Mouse (Mus musculus): ENCODE measurements around the gene Zdhhc21. TPM values are rescaled to one million over a fixed set of nuclear protein-coding genes. Genes with fewer than 3 reads are reported as not detected.

Gene Zdhhc21
- polyA plus RNA-seq, 1 experiment from 2014 or later, result 19.2 TPM

DNA sequence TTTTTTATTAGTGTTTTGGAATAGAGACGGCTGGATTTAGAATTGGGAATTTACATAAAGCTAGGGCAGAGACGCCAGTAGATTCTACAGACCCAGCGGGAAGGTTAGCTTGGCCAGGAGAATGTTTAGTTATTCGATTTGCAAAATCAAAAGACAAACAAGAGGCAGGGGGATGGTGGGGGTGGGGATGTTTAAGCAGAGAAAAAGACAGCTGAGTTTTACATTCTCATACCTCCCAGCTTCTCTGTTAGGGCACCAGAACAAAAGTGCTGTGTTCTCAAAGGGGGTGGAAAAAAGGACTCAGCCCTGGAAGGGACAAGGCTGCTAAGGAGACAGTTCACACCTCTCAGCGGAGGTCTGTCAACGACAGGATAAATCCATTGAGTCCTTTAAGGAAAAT lies 12.4 kb upstream of the Zdhhc21 start:
- H3K9me3 ChIP-seq (ENCODE audit: control insufficient read depth, low read length), result no peaks in the 10 kb centered on the region; the same call in 1 of the 2 replicates
- no peak overlapping the region for H3K4me3 ChIP-seq (ENCODE audit: low read length)
- no peaks in the 10 kb centered on the region for H3K27me3 ChIP-seq (replicated peaks; ENCODE audit: control insufficient read depth, insufficient read depth, low read length)
- no peak overlapping the region for H3K27ac ChIP-seq (ENCODE audit: low read depth, low read length)
- H3K4me1 ChIP-seq (ENCODE audit: control insufficient read depth, insufficient read depth, low read depth, low read length), result no peaks in the 10 kb centered on the region
- no peak overlapping the region for H3K4me2 ChIP-seq (ENCODE audit: low read length)
- WGBS, result 24% methylated on average over 6 of the region's 6 CpGs
- H3K36me3 ChIP-seq (ENCODE audit: control insufficient read depth, insufficient read depth, low read length), result no peaks in the 10 kb centered on the region
- no peak for ATAC-seq
- no peak overlapping the region for H3K9ac ChIP-seq (ENCODE audit: low read depth, low read length)

DNA sequence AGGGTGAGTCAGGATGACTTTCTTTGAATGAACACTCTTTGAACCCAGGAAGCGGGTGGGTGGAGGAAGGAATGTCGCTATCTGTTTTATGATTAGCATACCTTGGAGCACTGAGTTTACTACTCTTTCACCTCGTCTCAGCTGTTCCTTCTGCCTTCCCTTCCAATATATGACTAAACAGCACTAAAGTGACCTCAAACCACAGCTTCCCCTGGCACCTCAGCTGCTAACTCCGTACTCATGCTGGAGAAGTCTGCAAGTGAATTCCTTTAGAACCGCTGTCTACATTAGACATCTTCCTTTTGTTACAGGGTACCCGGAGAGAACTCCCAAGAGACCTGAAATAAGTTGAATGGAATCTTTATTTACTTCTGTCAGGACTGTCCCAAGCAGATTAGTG lies 11.2 kb upstream of the Zdhhc21 start:
- Histone ChIP-seq H3K27ac (ENCODE audit: low read depth, low read length) (no peak overlapping the region), H3K9ac (ENCODE audit: low read depth, low read length) (no peak overlapping the region), H3K4me2 (ENCODE audit: low read length) (no peak overlapping the region), H3K4me3 (ENCODE audit: low read length) (no peak overlapping the region), H3K4me1 (ENCODE audit: control insufficient read depth, insufficient read depth, low read depth, low read length) (no peaks in the 10 kb centered on the region), H3K9me3 (ENCODE audit: control insufficient read depth, low read length) (no peaks in the 10 kb centered on the region; the same call in 1 of the 2 replicates), H3K36me3 (ENCODE audit: control insufficient read depth, insufficient read depth, low read length) (no peaks in the 10 kb centered on the region), H3K27me3 (replicated peaks; ENCODE audit: control insufficient read depth, insufficient read depth, low read length) (no peaks in the 10 kb centered on the region)
- WGBS, result 85% methylated on average over 6 of the region's 6 CpGs
- no peak for ATAC-seq

DNA sequence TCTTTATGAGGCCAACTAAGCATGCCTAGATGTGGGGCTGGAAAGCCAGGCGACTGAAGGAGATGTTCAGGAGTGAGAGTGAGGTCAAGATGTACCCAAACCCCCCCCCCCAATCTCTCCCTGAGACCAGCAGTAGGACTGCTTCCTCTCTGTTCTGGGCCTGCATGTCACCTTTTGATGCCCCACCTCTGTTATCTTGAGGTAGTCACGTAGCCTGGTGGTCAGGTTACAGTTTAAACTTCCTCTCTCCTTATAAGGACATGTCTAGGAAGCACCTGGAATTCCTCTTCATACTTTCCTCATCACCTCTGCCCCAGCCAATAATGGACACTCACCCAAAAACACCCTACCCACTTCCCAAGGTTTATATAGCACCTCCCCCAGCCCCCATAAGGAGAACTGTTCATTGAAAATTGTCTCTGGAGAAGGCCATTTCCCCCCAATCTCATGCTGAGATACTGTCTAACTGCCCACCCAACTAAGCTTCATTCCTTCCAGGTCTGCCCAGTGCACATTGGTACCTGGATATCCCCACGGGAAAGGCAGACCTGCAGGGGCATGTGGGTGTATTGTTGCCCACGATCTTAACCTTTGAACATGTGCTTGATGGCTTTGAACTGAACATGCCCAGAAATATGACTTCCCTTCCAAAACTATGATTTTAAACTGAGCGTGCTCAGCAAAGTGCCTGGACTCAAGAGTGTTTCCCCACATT lies 8.1 kb upstream of the Zdhhc21 start:
- no peak for ATAC-seq
- WGBS, result 87% methylated on average over 5 of the region's 5 CpGs
- Histone ChIP-seq H3K9ac (ENCODE audit: low read depth, low read length) (no peak overlapping the region), H3K27ac (ENCODE audit: low read depth, low read length) (no peak overlapping the region), H3K4me3 (ENCODE audit: low read length) (no peak overlapping the region), H3K36me3 (ENCODE audit: control insufficient read depth, insufficient read depth, low read length) (no peaks in the 10 kb centered on the region), H3K9me3 (ENCODE audit: control insufficient read depth, low read length) (no peaks in the 10 kb centered on the region; the same call in 1 of the 2 replicates), H3K4me2 (ENCODE audit: low read length) (no peak overlapping the region), H3K4me1 (ENCODE audit: control insufficient read depth, insufficient read depth, low read depth, low read length) (peaks cover 2% of the 10 kb centered on the region; the same call in 1 of the 2 replicates), H3K27me3 (replicated peaks; ENCODE audit: control insufficient read depth, insufficient read depth, low read length) (no peaks in the 10 kb centered on the region)

DNA sequence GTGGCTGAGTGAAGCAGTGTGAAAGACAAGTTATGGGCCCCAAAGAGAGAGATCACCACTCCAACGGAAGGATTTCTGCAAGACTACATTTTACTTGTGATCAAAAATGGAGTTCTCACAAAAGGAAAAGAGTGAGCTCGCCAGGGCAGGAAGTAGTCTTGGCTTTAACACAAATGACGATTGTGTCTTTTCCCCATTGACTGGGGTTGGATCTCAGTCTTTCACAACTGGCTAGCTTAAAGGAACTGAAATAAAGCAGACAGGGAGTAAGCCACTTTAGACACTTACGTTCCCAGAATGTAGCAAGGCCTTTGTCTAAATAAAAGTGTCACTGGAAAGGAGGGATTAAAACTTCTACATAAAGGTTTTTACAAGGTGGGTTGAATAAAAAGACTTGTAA lies 7.4 kb upstream of the Zdhhc21 start:
- Histone ChIP-seq H3K27me3 (replicated peaks; ENCODE audit: control insufficient read depth, insufficient read depth, low read length) (no peaks in the 10 kb centered on the region), H3K9me3 (ENCODE audit: control insufficient read depth, low read length) (no peaks in the 10 kb centered on the region; the same call in 1 of the 2 replicates), H3K27ac (ENCODE audit: low read depth, low read length) (no peak overlapping the region), H3K36me3 (ENCODE audit: control insufficient read depth, insufficient read depth, low read length) (no peaks in the 10 kb centered on the region), H3K4me3 (ENCODE audit: low read length) (no peak overlapping the region), H3K9ac (ENCODE audit: low read depth, low read length) (no peak overlapping the region), H3K4me2 (ENCODE audit: low read length) (no peak overlapping the region), H3K4me1 (ENCODE audit: control insufficient read depth, insufficient read depth, low read depth, low read length) (peaks cover 2% of the 10 kb centered on the region; the same call in 1 of the 2 replicates)
- WGBS, result 66% methylated on average over 4 of the region's 4 CpGs
- no peak for ATAC-seq

DNA sequence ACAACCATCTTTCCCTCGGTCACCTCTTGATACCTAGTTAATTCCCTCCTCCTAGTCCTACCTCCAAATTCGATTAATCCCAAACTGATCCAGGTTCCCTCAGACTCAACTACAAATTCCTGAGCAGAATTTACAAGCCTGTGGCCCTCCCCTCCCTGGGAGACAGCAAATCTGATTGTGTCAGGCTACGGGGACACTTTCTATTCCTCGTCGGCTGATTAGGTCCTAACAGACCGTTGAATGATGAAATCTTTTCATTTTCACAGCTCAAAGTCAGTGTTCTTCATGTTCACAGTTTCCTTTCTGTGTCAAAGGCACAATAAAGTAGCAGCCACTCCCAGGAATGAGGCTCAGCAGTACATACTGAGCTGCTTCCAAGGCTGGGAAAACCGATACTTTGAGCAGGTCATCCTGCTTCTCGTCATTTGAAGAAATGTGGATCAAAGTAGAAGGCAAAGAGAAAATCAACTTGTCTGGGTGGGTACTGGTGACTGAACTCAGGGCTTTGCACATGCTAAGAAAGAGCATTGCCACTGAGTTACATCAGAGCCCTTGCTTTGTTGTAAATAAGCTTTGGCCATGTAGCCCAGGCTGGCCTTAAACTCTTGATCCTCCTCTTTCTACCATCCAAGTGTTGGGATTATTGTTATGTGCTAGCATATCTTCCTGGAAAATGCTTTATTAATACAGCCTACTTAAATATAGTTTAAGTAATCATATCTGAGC lies 5.4 kb upstream of the Zdhhc21 start:
- Histone ChIP-seq H3K9me3 (ENCODE audit: control insufficient read depth, low read length) (no peaks in the 10 kb centered on the region; the same call in 1 of the 2 replicates), H3K9ac (ENCODE audit: low read depth, low read length) (no peak overlapping the region), H3K4me3 (ENCODE audit: low read length) (no peak overlapping the region), H3K4me2 (ENCODE audit: low read length) (no peak overlapping the region), H3K4me1 (ENCODE audit: control insufficient read depth, insufficient read depth, low read depth, low read length) (peaks cover 6% of the 10 kb centered on the region; the same call in 1 of the 2 replicates), H3K27ac (ENCODE audit: low read depth, low read length) (no peak overlapping the region), H3K36me3 (ENCODE audit: control insufficient read depth, insufficient read depth, low read length) (no peaks in the 10 kb centered on the region), H3K27me3 (replicated peaks; ENCODE audit: control insufficient read depth, insufficient read depth, low read length) (no peaks in the 10 kb centered on the region)
- WGBS, result 79% methylated on average over 8 of the region's 8 CpGs
- no peak for ATAC-seq

DNA sequence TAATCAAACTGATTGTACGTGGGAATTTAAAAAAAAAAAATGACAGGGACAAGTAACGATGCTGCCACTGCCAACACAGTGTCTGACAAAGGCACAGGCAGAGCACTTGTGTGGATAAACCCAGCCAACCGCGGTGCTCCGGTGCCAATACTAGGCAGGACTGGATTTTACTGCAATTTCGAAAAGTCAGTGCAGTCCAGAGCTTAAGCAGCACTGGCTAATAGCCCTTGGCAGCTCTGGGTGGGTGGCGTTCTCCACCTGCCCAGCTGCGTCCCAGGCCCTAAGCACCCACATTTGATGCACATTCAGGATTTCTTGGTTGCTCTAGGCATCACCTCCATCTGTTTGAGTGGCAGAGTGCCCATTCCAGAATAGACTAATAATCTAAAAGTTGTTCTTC lies 3.6 kb upstream of the Zdhhc21 start:
- Histone ChIP-seq H3K27me3 (replicated peaks; ENCODE audit: control insufficient read depth, insufficient read depth, low read length) (no peaks in the 10 kb centered on the region), H3K9ac (ENCODE audit: low read depth, low read length) (no peak overlapping the region), H3K4me2 (ENCODE audit: low read length) (no peak overlapping the region), H3K4me3 (ENCODE audit: low read length) (no peak overlapping the region), H3K36me3 (ENCODE audit: control insufficient read depth, insufficient read depth, low read length) (no peaks in the 10 kb centered on the region), H3K4me1 (ENCODE audit: control insufficient read depth, insufficient read depth, low read depth, low read length) (peaks cover 12% of the 10 kb centered on the region), H3K9me3 (ENCODE audit: control insufficient read depth, low read length) (no peaks in the 10 kb centered on the region), H3K27ac (ENCODE audit: low read depth, low read length) (0 out of 2 replicates have a peak overlapping the region, but pooled peaks have one; percentile 4)
- ATAC-seq, result peak; percentile 34; the same call in 1 of the 2 replicates
- 53% methylated on average over 8 of the region's 8 CpGs for WGBS

DNA sequence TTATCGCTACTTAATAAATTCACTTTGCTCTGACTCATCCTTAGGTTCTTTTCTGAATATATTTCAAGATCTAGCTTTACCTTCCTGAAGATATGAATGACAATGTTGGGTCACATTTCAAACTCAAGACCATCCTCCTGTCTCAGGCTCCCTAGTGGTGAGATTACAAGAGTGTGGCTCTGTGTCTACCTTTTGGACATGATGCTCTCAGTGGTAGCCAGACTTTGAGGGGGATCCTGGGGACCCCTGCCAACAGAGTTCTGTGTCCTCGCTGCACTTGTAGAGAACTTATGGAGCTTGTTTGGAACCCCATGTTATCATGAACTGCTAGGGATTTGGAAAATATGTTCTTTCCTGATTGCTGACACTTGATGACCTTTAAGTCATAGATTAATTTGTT lies 1.7 kb upstream of the Zdhhc21 start:
- Histone ChIP-seq H3K27ac (ENCODE audit: low read depth, low read length) (no peak overlapping the region), H3K36me3 (ENCODE audit: control insufficient read depth, insufficient read depth, low read length) (no peaks in the 10 kb centered on the region), H3K9ac (ENCODE audit: low read depth, low read length) (no peak overlapping the region), H3K27me3 (replicated peaks; ENCODE audit: control insufficient read depth, insufficient read depth, low read length) (no peaks in the 10 kb centered on the region), H3K4me2 (ENCODE audit: low read length) (no peak overlapping the region), H3K9me3 (ENCODE audit: control insufficient read depth, low read length) (no peaks in the 10 kb centered on the region), H3K4me3 (ENCODE audit: low read length) (no peak overlapping the region), H3K4me1 (ENCODE audit: control insufficient read depth, insufficient read depth, low read depth, low read length) (peaks cover 16% of the 10 kb centered on the region)
- no peak for ATAC-seq
- WGBS, result 96% methylated on average over 2 of the region's 2 CpGs

DNA sequence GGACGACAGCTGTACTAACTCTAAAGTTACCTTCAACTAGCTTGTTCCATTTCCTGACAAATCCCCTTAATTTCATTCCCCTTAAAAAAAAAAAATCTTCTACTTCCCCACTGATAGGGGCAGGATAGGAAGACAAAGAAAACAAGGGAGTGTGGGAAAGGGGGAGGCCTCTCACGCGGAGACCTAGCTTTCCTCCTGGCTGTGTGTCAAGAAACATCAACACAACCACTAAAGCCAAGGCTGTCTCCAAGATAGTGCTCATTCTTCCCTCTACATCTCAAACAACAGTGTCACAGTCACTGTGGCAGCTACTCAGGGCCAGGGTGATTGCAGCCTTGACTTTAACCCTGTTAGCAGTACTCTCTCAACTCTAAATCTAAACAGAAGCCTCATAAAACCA lies 808 bp upstream of the Zdhhc21 start:
- Histone ChIP-seq H3K9ac (ENCODE audit: low read depth, low read length) (no peak overlapping the region), H3K9me3 (ENCODE audit: control insufficient read depth, low read length) (no peaks in the 10 kb centered on the region), H3K4me3 (ENCODE audit: low read length) (no peak overlapping the region), H3K27me3 (replicated peaks; ENCODE audit: control insufficient read depth, insufficient read depth, low read length) (no peaks in the 10 kb centered on the region), H3K4me2 (ENCODE audit: low read length) (no peak overlapping the region), H3K27ac (ENCODE audit: low read depth, low read length) (0 out of 2 replicates have a peak overlapping the region, but pooled peaks have one; percentile 23), H3K36me3 (ENCODE audit: control insufficient read depth, insufficient read depth, low read length) (no peaks in the 10 kb centered on the region), H3K4me1 (ENCODE audit: control insufficient read depth, insufficient read depth, low read depth, low read length) (peaks cover 18% of the 10 kb centered on the region)
- WGBS, result 39% methylated on average over 3 of the region's 3 CpGs
- no peak for ATAC-seq

DNA sequence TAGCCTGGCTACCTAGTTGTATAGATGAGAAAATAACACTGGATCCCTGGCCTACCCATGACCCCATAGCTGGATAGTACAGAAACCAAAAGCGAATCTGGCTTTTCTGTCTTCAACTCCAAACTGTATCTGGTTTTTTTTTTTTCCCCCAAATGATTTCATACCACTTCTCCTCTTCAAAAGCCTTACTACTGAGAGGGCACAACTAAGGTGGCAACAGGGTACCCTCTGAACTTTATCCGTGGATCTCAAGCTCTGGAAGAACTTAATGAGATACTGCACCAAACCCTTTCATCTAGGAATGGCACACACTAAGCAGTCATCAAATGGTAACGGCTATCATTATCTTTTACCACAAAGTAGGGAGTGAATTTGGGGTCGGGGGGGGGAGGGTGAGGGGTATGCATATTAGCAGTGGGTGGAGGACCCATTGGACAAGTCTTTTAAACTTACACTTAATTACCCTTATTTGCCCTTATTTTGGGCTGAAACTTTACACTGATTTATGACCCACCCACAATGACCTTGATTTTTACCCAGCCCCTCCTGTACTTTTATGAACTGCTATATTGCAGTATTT lies 1.2 kb downstream of the Zdhhc21 start:
- Histone ChIP-seq H3K4me3 (ENCODE audit: low read length) (peak overlapping the region; percentile 80), H3K4me1 (ENCODE audit: control insufficient read depth, insufficient read depth, low read depth, low read length) (peaks cover 18% of the 10 kb centered on the region), H3K27me3 (replicated peaks; ENCODE audit: control insufficient read depth, insufficient read depth, low read length) (no peaks in the 10 kb centered on the region), H3K36me3 (ENCODE audit: control insufficient read depth, insufficient read depth, low read length) (no peaks in the 10 kb centered on the region), H3K27ac (ENCODE audit: low read depth, low read length) (no peak overlapping the region), H3K4me2 (ENCODE audit: low read length) (peak overlapping the region; percentile 79), H3K9me3 (ENCODE audit: control insufficient read depth, low read length) (no peaks in the 10 kb centered on the region), H3K9ac (ENCODE audit: low read depth, low read length) (peak overlapping the region; percentile 98)
- ATAC-seq, result no peak
- 27% methylated on average over 4 of the region's 4 CpGs for WGBS

All from hindbrain, embryonic 16.5 days (tissue).